ENCODE assay signal across 8 mouse cellular contexts in the genomic region with DNA sequence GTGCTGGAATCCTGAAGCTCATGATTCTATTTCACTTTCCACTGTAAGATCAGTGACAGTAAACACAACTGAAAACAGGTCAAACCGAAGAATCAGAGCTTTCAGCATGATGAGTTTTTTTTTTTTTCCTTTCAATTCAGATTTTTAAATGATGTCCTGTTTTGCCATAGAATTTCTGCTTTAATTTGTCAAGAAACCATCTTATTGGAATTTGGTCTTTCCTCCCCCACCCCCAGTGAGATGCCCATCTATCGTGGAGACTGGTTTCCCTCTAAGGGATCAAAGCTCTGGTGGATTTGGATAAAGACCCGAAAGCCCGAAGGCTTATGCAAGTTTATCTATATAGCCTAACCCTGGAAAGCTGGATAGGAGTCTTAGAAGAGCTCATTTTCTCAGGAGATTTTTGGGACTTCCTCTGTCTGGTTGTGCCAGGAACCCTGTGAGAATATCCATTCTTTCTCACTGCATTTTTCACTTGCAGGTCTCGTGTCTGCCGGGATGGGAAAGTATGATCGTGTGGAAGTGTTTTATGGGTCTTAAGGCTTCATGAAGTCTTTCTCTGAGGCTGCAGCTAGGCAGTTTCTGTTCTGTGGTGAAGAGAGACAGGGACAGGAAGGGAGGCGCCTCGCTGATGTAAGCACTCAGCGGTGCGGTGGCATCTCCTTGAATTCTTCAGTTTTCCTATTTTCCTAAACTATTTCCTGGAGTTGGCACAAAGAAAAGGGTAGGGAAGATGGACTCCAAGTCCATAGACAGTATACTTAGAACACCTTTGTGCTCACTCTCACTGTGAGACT.
DNase-seq lines count a peak whose midpoint lies in the region; ATAC-seq and TF ChIP-seq lines count a peak whose summit lies in the region.

No protein-coding gene starts in this region.

- WGBS in lung, embryonic 14.5 days = 40% methylated on average over 11 of the region's 11 CpGs
- whole genome bisulfite sequencing in heart, embryonic 12.5 days = 36% methylated on average over 11 of the region's 11 CpGs
- WGBS in limb, embryonic 15.5 days = 40% methylated on average over 11 of the region's 11 CpGs

- peak overlapping the region; percentile 48 for H3K4me2 ChIP-seq in lung, embryonic 14.5 days
- peak overlapping the region; percentile 57 for H3K4me2 ChIP-seq in heart, embryonic 12.5 days
- peak overlapping the region; percentile 30 for H3K4me2 ChIP-seq in limb, embryonic 15.5 days

- no peak overlapping the region for H3K4me3 ChIP-seq in lung, embryonic 14.5 days (ENCODE audit: low read depth, low read length)
- no peak overlapping the region for H3K4me3 ChIP-seq in heart, embryonic 12.5 days
- H3K4me3 ChIP-seq in limb, embryonic 15.5 days = no peak overlapping the region

- DNase-seq in embryo, embryonic 10.5 days (ENCODE audit: low spot score) = peak; percentile 28
- no peak for DNase-seq in embryo, embryonic 10 days (ENCODE audit: low spot score)
- DNase-seq in lung, embryonic 14.5 days = peak; percentile 32
- DNase-seq in lung, postnatal 14 days = no peak
- no peak for DNase-seq in right cerebral cortex, postnatal 10 days (ENCODE audit: low spot score in 2 of 2)
- no peak for DNase-seq in urinary bladder, postnatal 10 days (ENCODE audit: low spot score)

- H3K9ac ChIP-seq in lung, embryonic 14.5 days = peak overlapping the region; percentile 21; the same call in 1 of the 2 replicates
- H3K9ac ChIP-seq in heart, embryonic 12.5 days = no peak overlapping the region
- no peak overlapping the region for H3K9ac ChIP-seq in limb, embryonic 15.5 days

- H3K27me3 ChIP-seq in lung, embryonic 14.5 days (ENCODE audit: insufficient read depth, low read length) = no peaks in the 10 kb centered on the region
- peaks cover 10% of the 10 kb centered on the region for H3K27me3 ChIP-seq in heart, embryonic 12.5 days (replicated peaks)
- peaks cover 9% of the 10 kb centered on the region for H3K27me3 ChIP-seq in limb, embryonic 15.5 days

- TF ChIP-seq CTCF in lung, embryonic 14.5 days (IDR thresholded peaks at IDR 0.05; ENCODE audit: low read depth) = no peak

- H3K4me1 ChIP-seq in lung, embryonic 14.5 days (ENCODE audit: insufficient read depth) = peaks cover 25% of the 10 kb centered on the region
- H3K4me1 ChIP-seq in heart, embryonic 12.5 days (replicated peaks) = peaks cover 32% of the 10 kb centered on the region
- H3K4me1 ChIP-seq in limb, embryonic 15.5 days = peaks cover 28% of the 10 kb centered on the region

- H3K9me3 ChIP-seq in lung, embryonic 14.5 days (ENCODE audit: low read depth, low read length) = no peaks in the 10 kb centered on the region
- H3K9me3 ChIP-seq in heart, embryonic 12.5 days (replicated peaks) = no peaks in the 10 kb centered on the region
- no peaks in the 10 kb centered on the region for H3K9me3 ChIP-seq in limb, embryonic 15.5 days

- no peak for ATAC-seq in lung, embryonic 14.5 days (ENCODE audit: insufficient read depth)
- ATAC-seq in heart, embryonic 12.5 days (ENCODE audit: insufficient number of reproducible peaks, low FRiP score) = no peak
- no peak for ATAC-seq in limb, embryonic 15.5 days (ENCODE audit: insufficient number of reproducible peaks, low FRiP score, low TSS enrichment, low read depth)

- H3K27ac ChIP-seq in lung, embryonic 14.5 days (ENCODE audit: low read depth) = peak overlapping the region; percentile 85; the same call in 1 of the 2 replicates
- H3K27ac ChIP-seq in heart, embryonic 12.5 days (ENCODE audit: poor library complexity, severe bottlenecking) = no peak overlapping the region
- H3K27ac ChIP-seq in limb, embryonic 15.5 days = peak overlapping the region; percentile 40

- no peaks in the 10 kb centered on the region for H3K36me3 ChIP-seq in lung, embryonic 14.5 days (ENCODE audit: insufficient read depth)
- H3K36me3 ChIP-seq in heart, embryonic 12.5 days = no peaks in the 10 kb centered on the region
- no peaks in the 10 kb centered on the region for H3K36me3 ChIP-seq in limb, embryonic 15.5 days

Comparison
In these comparisons a context has a peak if more than half of its experiments do, and no peak if none do; other contexts are left out.
1. DNase-seq: peak in embryo, embryonic 10.5 days (single experiment) and lung, embryonic 14.5 days (single experiment); none in embryo, embryonic 10 days (single experiment), lung, postnatal 14 days (single experiment), right cerebral cortex, postnatal 10 days (0 of 2) and urinary bladder, postnatal 10 days (single experiment).
2. Peak in every context shown above with its lines, with median percentiles within 50 percentile points of each other: H3K4me2 ChIP-seq.